Mouse (Mus musculus) megakaryocyte-erythroid progenitor cell, adult 5-6 weeks (primary cell): ENCODE data around the gene Rasgrp2. TPM values are rescaled to one million over a fixed set of nuclear protein-coding genes. Genes with fewer than 3 reads are reported as not detected.

Source experiments
- ATAC-seq: replicated peaks from 2 replicates; pipeline ENCODE4 v1.8.0; 2016; ENCODE audit warnings: mild to moderate bottlenecking, inconsistent platforms; ENCODE audit not compliant: severe bottlenecking, poor library complexity, low FRiP score, low TSS enrichment
- total RNA-seq, 2 experiments: library from RNA; stranded (forward) in 1 of 2; stranded (reverse) in 1 of 2; fragments of 200-1000, 215-1000 nt in 1 of 2; fragments of >200 nt in 1 of 2; fragmentation: Nextera tagmentation in 1 of 2; gene quantifications; 2 replicates each; pipeline ENCODE4 v1.2.3; 2014 to 2017

Gene Rasgrp2
- total RNA-seq (2014; fragmentation: Nextera tagmentation), result 41.2 and 64.6 TPM in 2 replicates
- 21.6 and 32.0 TPM in 2 replicates for total RNA-seq (2017)

GRCm38 (mm10) chr19:6399285-6400095 is at the start of gene Rasgrp2:
TSS of gene Rasgrp2 (plus strand) at chr19:6399340.
- no peak for ATAC-seq

GRCm38 (mm10) chr19:6351431-6352106 is 47.6 kb upstream of the Rasgrp2 start:
- ATAC-seq, result no peak

DNA sequence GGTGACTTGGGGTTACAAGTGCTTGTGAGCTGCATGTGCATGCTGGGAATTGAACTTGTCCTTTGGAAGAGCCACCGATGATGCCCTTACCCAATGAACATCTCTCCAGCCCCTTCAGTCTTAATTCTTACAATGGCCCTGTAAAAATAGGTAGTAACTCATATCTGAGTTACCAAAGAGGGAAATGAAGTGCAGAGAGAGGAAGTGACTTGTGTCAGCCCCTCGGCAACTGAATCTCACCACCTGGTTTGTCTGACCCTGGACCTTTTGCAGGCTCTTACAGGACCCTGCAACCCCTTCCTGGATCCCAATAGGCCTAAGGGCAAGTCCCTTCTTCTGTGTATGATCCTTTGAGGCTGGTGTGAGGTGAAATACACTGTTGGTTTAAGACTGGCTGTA is 47.0 kb upstream of the Rasgrp2 start:
- ATAC-seq, result no peak

DNA sequence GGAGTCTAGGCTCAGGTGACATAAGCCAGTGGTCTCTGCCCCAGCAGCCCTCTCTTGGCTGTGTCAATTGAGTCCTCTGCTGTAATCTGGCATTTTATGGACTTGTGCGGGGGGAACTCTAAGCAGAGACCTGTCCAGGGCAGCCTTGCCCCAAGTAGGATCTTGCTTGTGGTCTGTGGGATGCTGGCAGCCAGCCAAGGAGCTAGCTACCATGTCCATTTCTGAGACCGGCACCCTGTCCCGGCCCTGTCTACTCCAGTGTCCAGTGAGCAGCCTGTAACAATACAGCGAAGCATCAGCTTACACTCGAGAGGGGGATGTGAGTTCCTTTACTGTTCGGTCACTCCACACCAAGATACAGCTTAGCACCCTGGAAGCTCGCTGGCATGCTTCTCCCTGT is 45.1 kb upstream of the Rasgrp2 start:
- no peak for ATAC-seq

- ATAC-seq, result no peak
Observed at GRCm38 (mm10) chr19:6361291-6361690, 37.8 kb upstream of the Rasgrp2 start.

DNA sequence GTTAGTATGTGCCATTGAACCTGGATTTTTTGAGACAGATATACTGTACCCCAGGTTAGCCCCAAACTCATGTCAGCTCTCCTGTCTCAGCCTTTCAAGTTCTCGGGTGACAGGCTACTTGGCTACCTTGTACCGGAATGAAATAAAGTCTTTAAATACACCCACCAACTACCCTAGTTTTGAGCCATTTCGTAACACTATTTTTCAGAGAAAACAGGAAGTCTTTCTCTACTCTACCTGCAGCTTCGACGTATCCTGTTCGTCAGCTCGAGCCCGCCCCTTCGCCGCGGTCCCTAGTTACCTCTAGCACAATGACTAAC is 36.1 kb upstream of the Rasgrp2 start:
- no peak for ATAC-seq

- ATAC-seq, result peak; percentile 95
Observed at GRCm38 (mm10) chr19:6363411-6364240, 35.5 kb upstream of the Rasgrp2 start, which contains the start of gene Sf1. TSS of gene Sf1 (plus strand) at chr19:6363690.

DNA sequence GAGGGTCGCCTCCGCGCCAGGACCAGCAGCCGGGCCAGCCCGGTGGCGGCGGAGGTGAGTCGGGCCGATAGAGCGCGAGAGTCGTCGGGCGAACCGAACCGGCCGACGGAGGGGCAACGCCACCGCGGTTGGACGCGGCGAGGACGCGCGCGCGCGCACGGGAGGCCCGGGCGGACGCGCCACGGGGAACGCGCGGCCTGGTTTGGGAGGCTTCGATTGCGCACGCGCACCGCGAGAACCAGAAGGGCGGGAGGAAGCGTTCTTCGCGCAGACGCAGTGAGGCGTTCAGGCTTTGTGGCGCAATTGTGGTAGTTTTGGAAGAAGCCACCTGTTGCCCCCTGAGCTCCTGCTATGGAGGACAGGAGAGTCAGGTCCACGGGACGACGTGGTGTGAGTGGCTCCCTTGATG is 34.8 kb upstream of the Rasgrp2 start:
- 0 out of 2 replicates have a peak, but pooled peaks have one; percentile 10 for ATAC-seq

- no peak for ATAC-seq
Observed at GRCm38 (mm10) chr19:6364842-6365241, 34.3 kb upstream of the Rasgrp2 start.

GRCm38 (mm10) chr19:6370175-6370574 is 29.0 kb upstream of the Rasgrp2 start:
- no peak for ATAC-seq

GRCm38 (mm10) chr19:6372433-6372832 is 26.7 kb upstream of the Rasgrp2 start:
- no peak for ATAC-seq

DNA sequence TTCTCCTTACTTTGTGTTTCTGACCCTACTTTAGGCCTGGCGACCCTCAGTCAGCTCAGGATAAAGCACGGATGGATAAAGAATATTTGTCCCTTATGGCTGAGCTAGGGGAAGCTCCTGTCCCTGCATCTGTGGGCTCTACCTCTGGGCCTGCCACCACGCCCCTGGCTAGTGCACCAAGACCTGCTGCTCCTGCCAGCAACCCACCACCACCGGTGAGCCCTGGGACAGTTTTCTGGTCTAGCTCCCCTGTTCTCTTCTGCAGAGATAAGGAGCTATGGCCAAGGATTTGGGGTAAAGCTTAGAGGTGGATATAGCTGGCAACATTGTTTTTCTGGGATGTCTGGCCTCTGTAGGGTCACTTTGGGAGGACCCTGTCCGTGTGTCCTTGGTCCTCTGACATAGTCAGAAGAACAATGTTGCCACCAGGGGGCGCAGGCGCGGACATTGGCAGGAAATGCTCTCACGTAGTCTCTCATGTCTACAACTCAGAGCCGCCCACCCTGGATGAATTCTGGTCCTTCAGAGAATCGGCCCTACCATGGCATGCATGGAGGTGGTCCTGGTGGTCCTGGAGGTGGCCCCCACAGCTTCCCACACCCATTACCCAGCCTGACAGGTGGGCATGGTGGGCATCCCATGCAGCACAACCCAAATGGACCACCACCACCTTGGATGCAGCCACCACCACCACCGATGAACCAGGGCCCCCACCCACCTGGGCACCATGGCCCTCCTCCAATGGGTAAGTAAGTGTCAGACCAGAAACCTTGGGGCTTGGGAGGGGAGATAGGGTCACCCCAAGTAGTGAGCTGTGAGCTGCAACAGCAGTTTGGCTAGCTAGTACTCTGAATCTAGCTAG is 25.4 kb upstream of the Rasgrp2 start:
- ATAC-seq, result peak; percentile 38; the same call in 1 of the 2 replicates

DNA sequence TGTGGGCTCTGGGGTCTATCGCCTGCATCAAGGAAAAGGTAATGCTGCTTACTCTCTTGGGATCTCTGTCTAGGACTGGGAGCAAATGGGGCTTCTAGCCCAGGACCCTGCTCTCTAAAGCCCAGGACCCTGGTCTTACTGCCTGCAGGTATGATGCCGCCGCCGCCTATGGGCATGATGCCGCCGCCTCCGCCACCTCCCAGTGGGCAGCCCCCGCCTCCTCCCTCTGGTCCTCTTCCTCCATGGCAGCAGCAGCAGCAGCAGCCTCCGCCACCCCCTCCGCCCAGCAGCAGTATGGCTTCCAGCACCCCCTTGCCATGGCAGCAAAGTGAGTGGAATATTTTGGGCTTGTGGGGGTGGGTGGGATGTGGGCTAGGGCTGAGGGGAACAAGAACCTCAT is 24.6 kb upstream of the Rasgrp2 start:
- ATAC-seq, result no peak

- ATAC-seq, result no peak
Observed at GRCm38 (mm10) chr19:6375423-6376254, 23.5 kb upstream of the Rasgrp2 start.

DNA sequence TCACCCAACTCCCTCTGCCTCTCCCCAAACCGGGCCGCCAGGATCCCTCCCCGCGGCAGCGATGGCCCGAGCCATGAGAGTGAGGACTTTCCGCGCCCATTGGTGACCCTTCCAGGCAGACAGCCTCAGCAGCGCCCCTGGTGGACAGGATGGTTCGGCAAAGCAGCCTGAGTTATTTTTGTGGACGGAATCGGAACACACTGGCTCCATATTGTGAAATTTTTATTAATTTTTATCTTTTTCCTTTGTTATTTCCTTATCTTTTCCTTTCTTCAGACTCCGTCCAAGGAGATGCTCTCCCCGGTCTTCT is 22.9 kb upstream of the Rasgrp2 start:
- ATAC-seq, result 0 out of 2 replicates have a peak, but pooled peaks have one; percentile 48

GRCm38 (mm10) chr19:6376643-6377042 is 22.5 kb upstream of the Rasgrp2 start:
- ATAC-seq, result no peak

DNA sequence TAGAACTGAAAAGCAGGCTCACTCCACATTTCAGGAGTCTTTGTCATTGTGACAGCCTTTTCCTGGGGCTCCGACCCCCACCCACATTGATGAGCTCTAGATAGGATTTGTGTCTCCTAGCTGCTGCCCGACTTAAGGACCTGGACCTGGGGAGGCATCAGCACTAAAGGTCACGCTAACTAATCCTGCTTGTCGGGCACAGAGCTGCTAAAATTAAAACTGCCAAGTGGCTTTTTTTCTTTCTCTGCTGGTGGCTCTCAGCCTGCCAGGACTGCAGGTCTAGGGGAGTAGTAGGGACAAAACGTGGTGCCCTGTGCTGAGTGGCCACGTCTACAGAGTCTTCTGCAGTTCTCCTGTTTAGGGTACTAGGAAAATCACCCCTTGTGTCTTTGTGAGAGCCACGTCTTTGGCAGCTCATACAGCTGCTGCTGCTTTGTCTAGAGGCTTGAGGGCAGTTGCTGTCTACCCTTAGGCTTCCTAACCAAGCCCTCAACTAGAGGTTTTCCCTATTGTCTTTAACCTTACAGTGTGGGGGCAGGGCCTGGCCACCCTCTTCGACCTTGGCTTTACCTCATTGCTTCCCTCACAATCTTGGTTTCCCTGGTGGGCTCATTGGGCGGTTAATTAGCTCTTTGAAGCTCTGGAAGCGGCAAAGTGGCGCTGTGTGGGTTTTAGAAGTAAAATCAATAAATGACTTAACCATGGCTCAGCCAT is 21.7 kb upstream of the Rasgrp2 start:
- no peak for ATAC-seq
